Mouse (Mus musculus) hindbrain, embryonic 11.5 days (tissue): ENCODE data around the gene Ddx1. TPM values are rescaled to one million over a fixed set of nuclear protein-coding genes. Genes with fewer than 3 reads are reported as not detected.

ENCODE experiments used
- ATAC-seq: fragments of 200-750 bp; cut with Nextera tagmentation; 2 replicates; pipeline ENCODE4 v1.8.0; 2017; ENCODE audit warnings: mild to moderate bottlenecking, moderate TSS enrichment, moderate library complexity; ENCODE audit not compliant: low FRiP score
- DNase-seq: peaks from one replicate; pipeline ENCODE4 v3.0.0-alpha.2; 2015; ENCODE audit warnings: low spot score
- H3K27ac ChIP-seq: fragments of 300-500 bp; sonication (generic); 2 replicates; pipeline ENCODE4 v1.5.1; 2014; ENCODE audit warnings: mild to moderate bottlenecking, low read depth, low read length
- H3K27me3 ChIP-seq: fragments of 300-500 bp; sonication (generic); 2 replicates; pipeline ENCODE4 v1.6.1; 2014; ENCODE audit warnings: mild to moderate bottlenecking, low read length, moderate library complexity, mixed read lengths; ENCODE audit not compliant: control insufficient read depth, insufficient read depth
- H3K36me3 ChIP-seq: fragments of 300-500 bp; sonication (generic); 2 replicates; pipeline ENCODE4 v1.6.1; 2014; ENCODE audit warnings: mild to moderate bottlenecking, low read length, moderate library complexity, mixed read lengths; ENCODE audit not compliant: control insufficient read depth, insufficient read depth
- H3K4me1 ChIP-seq: fragments of 300-500 bp; sonication (generic); replicated peaks from 2 replicates; pipeline ENCODE4 v1.6.1; 2014; ENCODE audit warnings: low read length, mixed read lengths; ENCODE audit not compliant: control insufficient read depth, insufficient read depth
- H3K4me2 ChIP-seq: fragments of 300-500 bp; sonication (generic); replicated peaks from 2 replicates; pipeline ENCODE4 v1.6.1; 2014; ENCODE audit warnings: mild to moderate bottlenecking, low read depth, low read length
- H3K4me3 ChIP-seq: fragments of 300-500 bp; sonication (generic); 2 replicates; pipeline ENCODE4 v1.5.1; 2014; ENCODE audit warnings: low read depth, low read length
- H3K9ac ChIP-seq: fragments of 300-500 bp; sonication (generic); 2 replicates; pipeline ENCODE4 v1.6.1; 2014; ENCODE audit warnings: low read depth, low read length
- H3K9me3 ChIP-seq: fragments of 300-500 bp; sonication (generic); 2 replicates; pipeline ENCODE4 v1.6.1; 2016; ENCODE audit warnings: low read length; ENCODE audit not compliant: control insufficient read depth
- WGBS: fragments of 180-500 bp; shearing (Covaris S2); extraction: QIAGEN DNeasy Blood & Tissue Kit; methylation state at CpG from one replicate; pipeline ENCODE4 v1.1.7; 2014; 5-methylcytosine and 5-hydroxymethylcytosine counted together
- polyA plus RNA-seq: library from polyadenylated mRNA; unstranded; fragments of >200 nt; fragmentation: Nextera tagmentation; extraction: Ambion mirVana; gene quantifications from 2 replicates; pipeline ENCODE4 v1.2.1, GENCODE M21; 2014

Ddx1 gene
- polyA plus RNA-seq, 1 experiment from 2014 or later, result 171 TPM

- Histone ChIP-seq H3K9me3 (no peaks in the 10 kb centered on the region), H3K27ac (peak overlapping the region; percentile 80; the same call in 1 of the 2 replicates), H3K36me3 (no peaks in the 10 kb centered on the region), H3K27me3 (no peaks in the 10 kb centered on the region), H3K4me3 (peak overlapping the region; percentile 92), H3K4me1 (no peaks in the 10 kb centered on the region), H3K4me2 (peak overlapping the region; percentile 42), H3K9ac (peak overlapping the region; percentile 96)
- peak; percentile 44; the same call in 1 of the 2 replicates for ATAC-seq
- 90% methylated on average over 3 of the region's 3 CpGs for WGBS
- no peak for DNase-seq
These were observed 533 bp upstream of the Ddx1 start for GRCm38 (mm10) chr12:13249573-13249919.

- no peaks in the 10 kb centered on the region for H3K9me3 ChIP-seq
- H3K4me3 ChIP-seq, result no peak overlapping the region
- no peaks in the 10 kb centered on the region for H3K4me1 ChIP-seq
- H3K27me3 ChIP-seq, result no peaks in the 10 kb centered on the region
- no peak overlapping the region for H3K4me2 ChIP-seq
- H3K27ac ChIP-seq, result no peak overlapping the region
- H3K9ac ChIP-seq, result no peak overlapping the region
- ATAC-seq (no peak), DNase-seq (no peak)
- peaks cover 14% of the 10 kb centered on the region for H3K36me3 ChIP-seq
These were observed 6.6 kb downstream of the Ddx1 start for GRCm38 (mm10) chr12:13242453-13242852.

- no peaks in the 10 kb centered on the region for H3K27me3 ChIP-seq
- no peak for DNase-seq
- no peak overlapping the region for H3K4me2 ChIP-seq
- no peaks in the 10 kb centered on the region for H3K4me1 ChIP-seq
- 88% methylated on average over 8 of the region's 8 CpGs for WGBS
- H3K9me3 ChIP-seq, result no peaks in the 10 kb centered on the region
- no peak for ATAC-seq
- H3K27ac ChIP-seq, result no peak overlapping the region
- H3K9ac ChIP-seq, result no peak overlapping the region
- H3K36me3 ChIP-seq, result peaks cover 7% of the 10 kb centered on the region; the same call in 1 of the 2 replicates
- H3K4me3 ChIP-seq, result no peak overlapping the region
These were observed 30.9 kb downstream of the Ddx1 start for GRCm38 (mm10) chr12:13218101-13218514.

- Histone ChIP-seq H3K27me3 (no peaks in the 10 kb centered on the region), H3K9me3 (no peaks in the 10 kb centered on the region), H3K27ac (no peak overlapping the region), H3K4me1 (no peaks in the 10 kb centered on the region), H3K9ac (no peak overlapping the region), H3K36me3 (peaks cover 7% of the 10 kb centered on the region; the same call in 1 of the 2 replicates), H3K4me2 (no peak overlapping the region), H3K4me3 (no peak overlapping the region)
- ATAC-seq, result no peak
- DNase-seq, result no peak
- WGBS, result 67% methylated on average over 3 of the region's 3 CpGs
These were observed 31.4 kb downstream of the Ddx1 start for GRCm38 (mm10) chr12:13217568-13217967.

- DNase-seq, result no peak
- H3K9me3 ChIP-seq, result no peaks in the 10 kb centered on the region
- no peak overlapping the region for H3K9ac ChIP-seq
- no peak overlapping the region for H3K27ac ChIP-seq
- no peak overlapping the region for H3K4me2 ChIP-seq
- H3K4me1 ChIP-seq, result no peaks in the 10 kb centered on the region
- no peak overlapping the region for H3K4me3 ChIP-seq
- H3K27me3 ChIP-seq, result no peaks in the 10 kb centered on the region
- no peak for ATAC-seq
- H3K36me3 ChIP-seq, result peaks cover 7% of the 10 kb centered on the region; the same call in 1 of the 2 replicates
- WGBS, result 82% methylated on average over 5 of the region's 5 CpGs
These were observed 32.4 kb downstream of the Ddx1 start for GRCm38 (mm10) chr12:13216501-13217103.

- no peak overlapping the region for H3K4me2 ChIP-seq
- H3K4me3 ChIP-seq, result no peak overlapping the region
- peak; percentile 92 for DNase-seq
- peak; percentile 86 for ATAC-seq
- H3K4me1 ChIP-seq, result no peaks in the 10 kb centered on the region
- no peaks in the 10 kb centered on the region for H3K9me3 ChIP-seq
- H3K27me3 ChIP-seq, result no peaks in the 10 kb centered on the region
- H3K36me3 ChIP-seq, result 0 out of 2 replicates have a peak, but pooled peaks cover 7% of the 10 kb centered on the region
- 30% methylated on average over 11 of the region's 11 CpGs for WGBS
- H3K9ac ChIP-seq, result no peak overlapping the region
- H3K27ac ChIP-seq, result no peak overlapping the region
These were observed 34.4 kb downstream of the Ddx1 start for GRCm38 (mm10) chr12:13214345-13215278.

GRCm38 (mm10) chr12:13211746-13212482 is 37.1 kb downstream of the Ddx1 start:
- no peak for DNase-seq
- H3K4me3 ChIP-seq, result no peak overlapping the region
- H3K9ac ChIP-seq, result no peak overlapping the region
- H3K4me1 ChIP-seq, result no peaks in the 10 kb centered on the region
- H3K36me3 ChIP-seq, result no peaks in the 10 kb centered on the region
- H3K4me2 ChIP-seq, result no peak overlapping the region
- no peak for ATAC-seq
- no peak overlapping the region for H3K27ac ChIP-seq
- H3K9me3 ChIP-seq, result no peaks in the 10 kb centered on the region
- WGBS, result 78% methylated on average over 11 of the region's 11 CpGs
- no peaks in the 10 kb centered on the region for H3K27me3 ChIP-seq

GRCm38 (mm10) chr12:13209692-13210377 is 39.2 kb downstream of the Ddx1 start:
- Histone ChIP-seq H3K9ac (peak overlapping the region; percentile 1; the same call in 1 of the 2 replicates), H3K36me3 (no peaks in the 10 kb centered on the region), H3K4me2 (no peak overlapping the region), H3K27ac (no peak overlapping the region), H3K9me3 (no peaks in the 10 kb centered on the region), H3K27me3 (no peaks in the 10 kb centered on the region), H3K4me3 (no peak overlapping the region), H3K4me1 (no peaks in the 10 kb centered on the region)
- no peak for ATAC-seq
- 39% methylated on average over 13 of the region's 13 CpGs for WGBS
- DNase-seq, result peak; percentile 16
